In genomic region chr12:73405106-73405505, GRCm38 (mm10) we compare ENCODE assay signal across 23 mouse cellular contexts.
A peak's percentile ranks its signal among the peaks of the same experiment; 100 is the strongest.
DNase-seq lines count a peak whose midpoint lies in the region; ATAC-seq and TF ChIP-seq lines count a peak whose summit lies in the region.
"Had no signal": no experiment of that assay in that cellular context is flagged by ENCODE, and none has a peak within 500 bp of the region (broad histone marks: within the 10 kb centered on the region; RNA-seq: fewer than 3 reads in every experiment).

No protein-coding gene starts in this region.

- no peak for ATAC-seq in heart, postnatal 0 days (ENCODE audit: insufficient read depth, low read depth)
- ATAC-seq in heart, embryonic 11.5 days (replicated peaks; ENCODE audit: insufficient number of reproducible peaks, low FRiP score, low TSS enrichment): no peak
- ATAC-seq in midbrain, embryonic 11.5 days (ENCODE audit: low FRiP score): no peak
- ATAC-seq in midbrain, embryonic 16.5 days: no peak
- ATAC-seq: forebrain, embryonic 14.5 days; hindbrain, postnatal 0 days; intestine, postnatal 0 days had no signal

- no peak for TF ChIP-seq CTCF in gastrocnemius, adult 2 months (IDR thresholded peaks at IDR 0.05)
- no peak for TF ChIP-seq CTCF in heart, postnatal 0 days (IDR thresholded peaks at IDR 0.05; ENCODE audit: low read depth)

- peaks cover 47% of the 10 kb centered on the region for H3K4me1 ChIP-seq in heart, postnatal 0 days (ENCODE audit: control insufficient read depth, insufficient read depth)
- H3K4me1 ChIP-seq in heart, embryonic 11.5 days (ENCODE audit: control insufficient read depth, insufficient read depth, low read length): peaks cover 29% of the 10 kb centered on the region
- H3K4me1 ChIP-seq in midbrain, embryonic 11.5 days (ENCODE audit: control insufficient read depth, insufficient read depth, low read length): no peaks in the 10 kb centered on the region
- H3K4me1 ChIP-seq in midbrain, embryonic 16.5 days (ENCODE audit: control insufficient read depth, insufficient read depth, low read length): no peaks in the 10 kb centered on the region
- H3K4me1 ChIP-seq: lung, embryonic 15.5 days had no signal

- H3K4me2 ChIP-seq in heart, postnatal 0 days (ENCODE audit: low read depth, low read length): no peak overlapping the region
- H3K4me2 ChIP-seq in heart, embryonic 11.5 days: no peak overlapping the region
- H3K4me2 ChIP-seq in midbrain, embryonic 11.5 days: no peak overlapping the region
- H3K4me2 ChIP-seq in midbrain, embryonic 16.5 days (ENCODE audit: low read length): no peak overlapping the region
- H3K4me2 ChIP-seq: heart, embryonic 15.5 days; limb, embryonic 12.5 days; liver, embryonic 11.5 days; lung, embryonic 15.5 days; neural tube, embryonic 13.5 days had no signal

- H3K27ac ChIP-seq in gastrocnemius, adult 2 months: peak overlapping the region; percentile 99
- H3K27ac ChIP-seq in heart, postnatal 0 days (ENCODE audit: low read depth): no peak overlapping the region
- no peak overlapping the region for H3K27ac ChIP-seq in heart, embryonic 11.5 days (ENCODE audit: low read depth, low read length)
- no peak overlapping the region for H3K27ac ChIP-seq in midbrain, embryonic 11.5 days (ENCODE audit: low read depth, low read length)
- no peak overlapping the region for H3K27ac ChIP-seq in midbrain, embryonic 16.5 days (ENCODE audit: low read length)
- H3K27ac ChIP-seq: heart, embryonic 15.5 days; hindbrain, postnatal 0 days; limb, embryonic 12.5 days; lung, embryonic 15.5 days; neural tube, embryonic 13.5 days had no signal

- DNase-seq in gastrocnemius, adult 2 months: no peak
- DNase-seq in gastrocnemius, postnatal 36 days: no peak
- DNase-seq in heart, postnatal 0 days (ENCODE audit: low spot score): peak; percentile 5
- DNase-seq in midbrain, embryonic 11.5 days (ENCODE audit: low spot score, missing footprints): peak; percentile 84
- peak; percentile 4 for DNase-seq in urinary bladder, adult 2 months (ENCODE audit: low spot score)
- no peak for DNase-seq in urinary bladder, postnatal 36 days (ENCODE audit: low spot score in 2 of 2)
- DNase-seq: adrenal gland, adult 8-10 months; cerebellum, adult 2 months; kidney, adult 9 months; kidney, postnatal 25 days; right cerebral cortex, postnatal 25 days had no signal

- H3K36me3 ChIP-seq in heart, postnatal 0 days (replicated peaks; ENCODE audit: control insufficient read depth, insufficient read depth, low read length): no peaks in the 10 kb centered on the region
- no peaks in the 10 kb centered on the region for H3K36me3 ChIP-seq in heart, embryonic 11.5 days (ENCODE audit: control insufficient read depth, insufficient read depth, low read length)
- H3K36me3 ChIP-seq in midbrain, embryonic 11.5 days (ENCODE audit: control insufficient read depth, insufficient read depth, low read length): no peaks in the 10 kb centered on the region
- H3K36me3 ChIP-seq in midbrain, embryonic 16.5 days (ENCODE audit: control insufficient read depth, insufficient read depth, low read length): no peaks in the 10 kb centered on the region
- H3K36me3 ChIP-seq: G1E; heart, embryonic 15.5 days; limb, embryonic 12.5 days; lung, embryonic 15.5 days; midbrain, embryonic 10.5 days; neural tube, embryonic 13.5 days had no signal

- WGBS in heart, postnatal 0 days: 76% methylated on average over 8 of the region's 8 CpGs
- WGBS in heart, embryonic 11.5 days (ENCODE audit: insufficient replicate concordance): 57% methylated on average over 8 of the region's 8 CpGs
- 91% methylated on average over 8 of the region's 8 CpGs for WGBS in midbrain, embryonic 11.5 days
- WGBS in midbrain, embryonic 16.5 days: 76% methylated on average over 8 of the region's 8 CpGs

- no peaks in the 10 kb centered on the region for H3K9me3 ChIP-seq in heart, postnatal 0 days (replicated peaks; ENCODE audit: control insufficient read depth, low read length)
- H3K9me3 ChIP-seq in heart, embryonic 11.5 days (replicated peaks; ENCODE audit: control insufficient read depth, low read length): no peaks in the 10 kb centered on the region
- no peaks in the 10 kb centered on the region for H3K9me3 ChIP-seq in midbrain, embryonic 11.5 days (ENCODE audit: control insufficient read depth, low read length)
- H3K9me3 ChIP-seq in midbrain, embryonic 16.5 days (replicated peaks; ENCODE audit: control insufficient read depth, low read length, poor library complexity, severe bottlenecking): no peaks in the 10 kb centered on the region
- H3K9me3 ChIP-seq: G1E; heart, embryonic 15.5 days; limb, embryonic 12.5 days; lung, embryonic 15.5 days; midbrain, embryonic 10.5 days; neural tube, embryonic 13.5 days had no signal

- no peaks in the 10 kb centered on the region for H3K27me3 ChIP-seq in heart, postnatal 0 days (ENCODE audit: control insufficient read depth, insufficient read depth, low read length)
- H3K27me3 ChIP-seq in heart, embryonic 11.5 days (ENCODE audit: control insufficient read depth, insufficient read depth, low read length): no peaks in the 10 kb centered on the region
- H3K27me3 ChIP-seq in midbrain, embryonic 11.5 days (ENCODE audit: control insufficient read depth, insufficient read depth, low read length): no peaks in the 10 kb centered on the region
- H3K27me3 ChIP-seq in midbrain, embryonic 16.5 days (ENCODE audit: control insufficient read depth, insufficient read depth, low read depth, low read length): no peaks in the 10 kb centered on the region
- H3K27me3 ChIP-seq: heart, embryonic 15.5 days; lung, embryonic 15.5 days; neural tube, embryonic 13.5 days had no signal

- no peak overlapping the region for H3K9ac ChIP-seq in heart, postnatal 0 days (replicated peaks; ENCODE audit: low read depth, low read length)
- no peak overlapping the region for H3K9ac ChIP-seq in heart, embryonic 11.5 days (ENCODE audit: low read depth, low read length)
- H3K9ac ChIP-seq in midbrain, embryonic 11.5 days (ENCODE audit: low read length): no peak overlapping the region
- no peak overlapping the region for H3K9ac ChIP-seq in midbrain, embryonic 16.5 days (ENCODE audit: low read depth, low read length)
- H3K9ac ChIP-seq: heart, embryonic 15.5 days; limb, embryonic 12.5 days; lung, embryonic 15.5 days; neural tube, embryonic 13.5 days had no signal

- TF ChIP-seq EP300 in heart, postnatal 0 days (IDR thresholded peaks at IDR 0.05; ENCODE audit: low read depth): no peak

- peak overlapping the region; percentile 49 for H3K4me3 ChIP-seq in gastrocnemius, adult 2 months
- H3K4me3 ChIP-seq in heart, postnatal 0 days (ENCODE audit: low read depth, low read length): no peak overlapping the region
- H3K4me3 ChIP-seq in heart, embryonic 11.5 days (ENCODE audit: low read depth, low read length): no peak overlapping the region
- H3K4me3 ChIP-seq in midbrain, embryonic 11.5 days (ENCODE audit: low read depth, low read length): no peak overlapping the region
- no peak overlapping the region for H3K4me3 ChIP-seq in midbrain, embryonic 16.5 days (ENCODE audit: low read depth, low read length)
- H3K4me3 ChIP-seq: heart, embryonic 15.5 days; limb, embryonic 12.5 days; lung, embryonic 15.5 days; midbrain, embryonic 10.5 days; neural tube, embryonic 13.5 days had no signal

- intact Hi-C loops in gastrocnemius, adult 2 months (cut with DNase I): loop anchor here (5.0 kb wide), 1 partner anchor 198 kb away; no protein-coding TSS in a partner anchor
- intact Hi-C loops in gastrocnemius, postnatal 36 days (cut with DNase I): loop anchor here (5.0 kb wide), 1 partner anchor 358 kb away; no protein-coding TSS in a partner anchor

Comparison
In these comparisons a context has a peak if more than half of its experiments do, and no peak if none do; other contexts are left out.
1. DNase-seq: peak in heart, postnatal 0 days (single experiment), midbrain, embryonic 11.5 days (single experiment) and urinary bladder, adult 2 months (single experiment); none in gastrocnemius, adult 2 months (single experiment), gastrocnemius, postnatal 36 days (0 of 2) and urinary bladder, postnatal 36 days (0 of 2).